Mouse (Mus musculus) T-cell, adult 66 days (primary cell): Measurements from ENCODE around the gene Rnf181. TPM values are rescaled to one million over a fixed set of nuclear protein-coding genes. Genes with fewer than 3 reads are reported as not detected.

ENCODE experiments used
- total RNA-seq, 2 experiments: library from RNA; stranded (reverse); gene quantifications; 3 replicates in 1 of 2; 4 replicates in 1 of 2; pipeline ENCODE4 v1.2.4; 2023

Gene Rnf181
- 10 to 100 TPM; 74.0 to 85.5 TPM for total RNA-seq

DNA sequence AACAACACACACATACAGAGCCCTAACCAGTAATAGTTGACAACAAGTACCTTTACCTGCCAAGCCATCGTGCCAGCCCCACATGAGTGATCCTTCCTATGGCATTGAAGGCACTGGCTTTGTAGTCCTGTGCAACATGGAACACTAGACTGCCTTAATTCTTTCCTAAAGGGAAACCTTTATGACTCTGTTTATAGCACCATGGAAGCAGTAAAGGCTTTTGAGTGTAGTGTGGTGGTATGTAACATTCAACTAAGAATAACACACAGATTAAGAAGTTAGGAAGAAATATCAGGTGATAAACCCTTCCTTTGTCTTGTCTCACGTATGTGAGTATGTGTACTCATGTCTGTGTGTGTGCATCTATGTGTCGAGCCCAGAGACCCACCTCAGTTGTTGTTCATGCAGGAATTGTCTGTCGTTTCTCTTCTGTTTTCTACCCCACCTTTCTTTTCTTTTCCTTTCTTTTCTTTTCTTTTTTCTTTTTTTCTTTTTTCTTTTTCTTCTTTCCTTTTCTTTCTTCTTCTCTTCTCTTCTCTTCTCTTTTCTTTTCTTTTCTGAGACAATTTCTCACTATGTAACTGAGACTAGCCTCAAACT lies at the start of gene Rnf181:
Gene Rnf181, minus strand, starts transcription at position 113 of the 600 bp plus-strand sequence.

DNA sequence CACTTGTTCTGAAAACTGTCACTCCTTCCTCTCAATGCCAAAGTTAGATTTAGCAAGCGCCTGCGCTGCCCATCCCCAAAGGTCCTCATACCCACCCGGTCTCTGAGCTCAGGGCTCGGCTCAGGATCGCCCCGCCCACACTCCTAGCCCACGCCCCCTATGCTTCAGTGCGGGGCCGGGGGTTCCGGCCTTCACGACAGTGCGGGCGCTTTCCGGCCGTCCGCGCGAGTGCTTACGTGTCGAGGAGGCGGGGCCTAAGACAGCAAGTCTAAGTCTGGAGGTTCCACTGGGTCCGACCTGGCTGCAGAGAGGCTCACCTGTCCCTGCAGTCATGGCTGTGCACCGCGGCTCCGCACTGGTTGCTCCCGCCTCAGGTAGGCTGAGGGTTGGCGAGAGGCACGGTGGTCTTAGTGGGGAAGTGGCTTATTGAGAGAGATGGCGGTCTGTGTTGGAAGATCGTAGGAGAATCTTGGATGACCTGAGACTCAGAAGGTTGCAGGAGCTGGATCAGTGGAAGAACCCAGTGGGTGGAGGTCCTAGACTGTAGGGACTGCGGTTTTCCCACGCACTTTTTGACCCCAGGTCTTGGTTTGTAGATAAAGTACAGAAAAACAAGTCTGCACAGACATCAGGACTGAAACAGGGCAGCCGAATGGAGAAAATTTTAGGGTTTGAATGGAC lies 47.5 kb upstream of the Rnf181 start, which contains the start of gene Ggcx:
Gene Ggcx, plus strand, starts transcription at position 233 of the 681 bp plus-strand sequence.

DNA sequence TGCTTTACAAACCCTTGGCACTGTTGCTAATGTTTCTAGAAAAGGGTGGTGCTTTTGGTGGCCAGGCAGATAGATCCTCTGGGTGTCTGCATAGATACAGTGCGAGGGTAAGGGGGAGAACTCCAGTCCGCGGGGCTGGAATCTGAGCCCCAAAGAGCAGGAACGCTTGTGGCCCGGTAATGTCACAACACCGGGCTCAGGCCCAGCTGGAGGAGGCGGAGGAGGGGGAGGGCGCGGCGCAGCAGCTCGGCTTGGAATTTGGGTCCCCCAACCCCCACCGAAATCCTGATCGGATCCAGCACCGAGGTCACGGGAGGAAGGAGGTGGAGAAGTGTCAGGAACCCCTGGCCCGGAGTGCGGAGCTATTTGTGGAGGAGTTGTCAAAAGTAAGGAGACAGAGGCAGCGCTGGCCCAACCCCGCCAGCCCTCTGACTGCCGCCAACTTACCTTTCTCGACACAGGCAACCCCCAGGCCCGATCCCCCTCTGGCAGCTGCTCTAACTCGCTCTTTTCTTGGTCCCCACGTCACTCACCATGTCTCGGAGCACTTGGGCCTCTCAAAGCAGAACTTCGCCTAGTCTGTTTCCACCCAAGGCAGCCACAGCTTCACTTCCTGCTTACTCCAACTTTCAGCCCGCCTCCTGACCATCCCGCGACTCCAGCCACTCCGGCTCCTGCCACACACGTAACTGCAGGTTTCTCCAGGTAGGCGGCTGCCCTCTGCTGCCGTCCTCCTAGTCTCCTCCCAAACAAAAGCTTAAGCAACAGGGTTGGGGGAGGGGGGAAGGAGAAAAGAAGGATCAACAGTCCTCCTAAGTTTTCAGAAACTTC lies 23.4 kb upstream of the Rnf181 start, which contains the start of gene Vamp8:
Gene Vamp8, minus strand, starts transcription at position 763 of the 831 bp plus-strand sequence.

DNA sequence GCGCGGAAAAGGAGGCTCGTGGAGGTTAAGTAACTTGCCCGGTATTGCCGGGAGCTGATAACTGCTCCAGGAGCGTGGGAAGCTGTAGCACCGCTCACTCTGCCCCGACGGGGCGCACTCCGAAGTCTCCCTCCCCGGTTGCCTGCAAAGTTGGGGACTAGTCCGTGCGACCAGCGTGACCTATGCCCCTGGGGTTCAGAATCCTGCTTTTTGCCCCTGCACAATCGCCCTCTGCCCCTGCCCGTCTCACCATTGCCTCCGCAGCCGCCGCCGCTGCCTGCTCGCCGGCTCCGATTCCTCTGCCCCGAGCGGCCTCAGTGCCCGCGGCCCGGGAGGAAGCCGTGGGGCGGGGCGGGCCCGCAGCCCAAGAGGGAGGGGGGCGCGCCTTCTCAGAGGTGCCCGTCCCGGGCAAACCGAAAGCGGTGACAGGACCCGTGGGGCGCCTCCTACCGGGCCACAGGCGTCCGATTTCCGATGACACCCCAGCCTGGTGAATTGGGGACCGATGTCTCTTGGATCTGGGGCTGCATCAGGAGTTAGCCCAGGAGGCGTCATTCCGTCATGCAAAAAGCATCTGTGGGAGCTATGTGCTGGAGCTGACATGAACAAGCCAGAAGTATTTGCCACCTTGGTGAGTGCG lies 13.5 kb upstream of the Rnf181 start, which contains the start of gene Vamp5:
Gene Vamp5, minus strand, starts transcription at position 338 of the 640 bp plus-strand sequence.

DNA sequence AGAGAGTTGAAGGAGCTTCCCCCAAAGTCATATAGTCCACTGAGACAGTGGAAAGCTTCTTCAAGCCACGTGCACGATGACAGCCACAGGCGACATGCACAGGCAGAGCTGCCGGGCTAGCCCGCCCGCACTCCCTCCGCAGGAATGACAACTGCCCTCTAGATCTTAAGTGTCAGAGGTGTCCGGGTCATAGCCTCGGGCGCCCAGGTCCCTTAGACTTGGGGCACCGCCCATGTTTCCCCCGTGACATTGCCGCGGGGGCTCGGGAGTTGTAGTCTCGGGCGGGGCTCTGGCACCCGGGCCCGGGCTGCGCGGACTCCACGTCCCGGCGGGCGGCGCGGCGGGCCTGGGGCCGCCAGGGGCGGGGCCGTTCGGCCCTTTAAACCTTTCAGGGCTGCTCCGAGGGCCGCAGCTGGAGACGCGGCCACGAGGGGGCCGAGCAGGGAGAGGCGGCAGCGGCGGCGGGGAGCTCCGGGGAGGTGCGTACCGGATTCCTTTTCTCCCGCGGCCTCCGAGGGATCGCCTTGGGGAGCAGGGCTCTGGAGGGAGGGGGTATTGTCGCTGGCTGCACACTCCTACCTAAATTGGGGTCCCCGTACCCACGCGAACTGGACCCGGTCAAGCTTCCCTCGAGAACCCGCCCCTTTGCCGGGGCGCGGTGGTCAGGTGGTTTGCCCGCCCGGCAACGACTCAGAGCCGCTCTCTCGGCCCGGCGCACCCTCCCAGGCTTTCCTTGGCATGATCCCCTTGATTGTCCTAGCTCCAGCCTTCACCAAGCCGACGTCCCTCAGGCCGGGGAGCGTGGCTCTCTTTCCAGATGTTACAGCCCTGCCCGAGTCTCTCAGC lies 11.5 kb downstream of the Rnf181 start, which contains the start of gene Tmem150a:
Gene Tmem150a, plus strand, starts transcription at position 382 of the 846 bp plus-strand sequence.

DNA sequence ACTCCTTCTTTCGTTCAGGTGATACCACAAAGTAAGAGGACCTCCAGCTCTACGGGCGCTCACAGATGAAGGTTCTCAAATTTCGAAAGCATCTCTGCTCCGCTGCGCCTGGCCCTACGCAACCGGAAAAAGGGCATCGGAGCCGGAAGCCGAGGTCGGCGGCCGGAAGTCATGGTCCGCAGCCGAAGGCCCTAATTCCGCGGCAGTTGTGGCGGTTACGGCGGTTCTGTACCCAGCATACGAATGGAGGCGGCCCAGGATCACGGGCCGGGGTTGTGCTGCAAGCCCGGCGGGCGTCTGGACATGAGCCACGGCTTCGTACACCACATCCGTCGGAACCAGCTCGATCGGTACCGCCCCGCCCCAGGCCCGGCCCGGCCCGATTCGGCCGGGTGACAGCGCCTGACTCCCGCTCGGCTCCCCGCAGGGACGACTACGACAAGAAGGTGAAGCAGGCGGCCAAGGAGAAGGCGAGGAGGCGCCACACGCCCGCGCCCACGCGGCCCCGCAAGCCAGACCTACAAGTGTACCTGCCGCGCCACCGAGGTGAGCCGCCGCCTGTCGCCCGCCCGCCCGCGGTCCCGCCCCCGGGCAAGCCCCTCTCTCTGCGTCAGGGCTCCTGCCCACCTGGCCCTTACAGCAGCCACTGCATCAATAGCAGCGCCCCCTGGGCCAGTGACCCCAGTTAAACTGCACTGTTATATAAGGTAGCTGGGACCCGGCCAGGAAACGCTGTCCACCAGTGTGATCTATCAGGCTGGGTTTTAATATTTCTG lies 19.4 kb downstream of the Rnf181 start, which contains the start of gene 0610030E20Rik:
Gene 0610030E20Rik, plus strand, starts transcription at position 152 of the 776 bp plus-strand sequence.

DNA sequence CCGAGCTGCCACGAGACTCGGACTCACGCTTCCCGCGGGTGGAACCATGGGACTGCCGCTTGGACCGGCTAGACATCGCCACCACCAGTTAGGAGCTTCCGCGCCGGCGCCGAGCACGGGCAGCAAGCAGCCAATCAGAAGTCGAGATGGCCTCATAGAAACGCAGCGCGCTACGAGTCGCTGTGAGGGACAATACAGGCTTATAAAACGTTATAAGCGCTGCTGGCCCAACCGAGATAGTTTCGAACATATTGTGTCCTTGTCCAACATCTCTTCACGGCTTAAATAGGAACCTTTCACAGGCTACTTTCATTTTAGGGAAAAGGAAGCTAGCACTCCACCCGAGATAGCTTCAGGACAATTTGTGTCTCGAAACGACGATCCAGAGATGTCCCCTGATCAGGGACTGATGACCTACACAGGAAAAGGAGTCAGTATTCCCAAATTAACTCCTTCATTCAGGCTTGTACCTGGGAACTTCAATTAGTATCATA lies 21.6 kb downstream of the Rnf181 start, which contains the start of gene Usp39:
Gene Usp39, minus strand, starts transcription at position 111 of the 494 bp plus-strand sequence.

Other genes with a start within 250 kb of the Rnf181 start
- not detected for gene Atoh8, start 131.4 kb downstream of the Rnf181 start, total RNA-seq
- gene Sftpb, start 62.3 kb downstream of the Rnf181 start, total RNA-seq, result not detected
- gene Usp39, start 21.8 kb downstream of the Rnf181 start, total RNA-seq, result 10 to 100 TPM; 43.4 to 45.8 TPM
- gene 0610030E20Rik, start 19.6 kb downstream of the Rnf181 start, total RNA-seq, result 10 to 100 TPM; 31.7 to 32.4 TPM
- 1 to 10 TPM; 2.0 to 2.6 TPM for gene Tmem150a, start 11.5 kb downstream of the Rnf181 start, total RNA-seq
- 10 to 100 TPM; 15.6 to 19.2 TPM for gene Vamp5, start 13.5 kb upstream of the Rnf181 start, total RNA-seq
- 10 to 100 TPM; 59.1 to 77.8 TPM for gene Vamp8, start 23.7 kb upstream of the Rnf181 start, total RNA-seq
- 10 to 100 TPM in 1 of 2 experiments, 1 to 10 TPM in 1; 9.6 to 14.7 TPM for gene Ggcx, start 47.4 kb upstream of the Rnf181 start, total RNA-seq
- gene Mat2a, start 72.6 kb upstream of the Rnf181 start, total RNA-seq, result 100 to 1,000 TPM; 245 to 265 TPM
- gene Sh2d6, start 154.8 kb upstream of the Rnf181 start, total RNA-seq, result not detected
- 10 to 100 TPM; 28.8 to 43.3 TPM for gene Capg, start 177.4 kb upstream of the Rnf181 start, total RNA-seq
- 10 to 100 TPM; 11.1 to 11.3 TPM for gene Elmod3, start 231.5 kb upstream of the Rnf181 start, total RNA-seq
- 1 to 10 TPM; 8.0 to 8.2 TPM for gene Retsat, start 231.5 kb upstream of the Rnf181 start, total RNA-seq